Mouse (Mus musculus) hindbrain, embryonic 16.5 days (tissue): ENCODE data around the gene Antxr1. TPM values are rescaled to one million over a fixed set of nuclear protein-coding genes. Genes with fewer than 3 reads are reported as not detected.

Experiments used
- ATAC-seq: fragments of 200-750 bp; cut with Nextera tagmentation; 2 replicates; pipeline ENCODE4 v1.8.0; 2017; ENCODE audit warnings: moderate TSS enrichment, moderate library complexity
- H3K27ac ChIP-seq: fragments of 300-500 bp; sonication (generic); 2 replicates; pipeline ENCODE4 v1.5.1; 2014; ENCODE audit warnings: low read depth, mild to moderate bottlenecking, control low read depth, low read length, moderate library complexity
- H3K27me3 ChIP-seq: fragments of 300-500 bp; sonication (generic); replicated peaks from 2 replicates; pipeline ENCODE4 v1.6.1; 2014; ENCODE audit warnings: low read length; ENCODE audit not compliant: control insufficient read depth, insufficient read depth
- H3K36me3 ChIP-seq: fragments of 300-500 bp; sonication (generic); 2 replicates; pipeline ENCODE4 v1.6.1; 2014; ENCODE audit warnings: mild to moderate bottlenecking, low read length, moderate library complexity, mixed read lengths; ENCODE audit not compliant: control insufficient read depth, insufficient read depth
- H3K4me1 ChIP-seq: fragments of 300-500 bp; sonication (generic); 2 replicates; pipeline ENCODE4 v1.6.1; 2014; ENCODE audit warnings: low read depth, low read length; ENCODE audit not compliant: control insufficient read depth, insufficient read depth
- H3K4me2 ChIP-seq: fragments of 300-500 bp; sonication (generic); 2 replicates; pipeline ENCODE4 v1.6.1; 2014; ENCODE audit warnings: mild to moderate bottlenecking, low read length, control low read depth, moderate library complexity
- H3K4me3 ChIP-seq: fragments of 300-500 bp; sonication (generic); 2 replicates; pipeline ENCODE4 v1.5.1; 2014; ENCODE audit warnings: mild to moderate bottlenecking, low read length, control low read depth, moderate library complexity
- H3K9ac ChIP-seq: fragments of 300-500 bp; sonication (generic); 2 replicates; pipeline ENCODE4 v1.6.1; 2014; ENCODE audit warnings: low read depth, mild to moderate bottlenecking, control low read depth, low read length, moderate library complexity
- H3K9me3 ChIP-seq: fragments of 300-500 bp; sonication (generic); 2 replicates; pipeline ENCODE4 v1.6.1; 2014; ENCODE audit warnings: mild to moderate bottlenecking, low read length, moderate library complexity; ENCODE audit not compliant: control insufficient read depth
- WGBS: fragments of 180-500 bp; shearing (Covaris S2); extraction: QIAGEN DNeasy Blood & Tissue Kit; methylation state at CpG from one replicate; pipeline ENCODE4 v1.1.7; 2014; 5-methylcytosine and 5-hydroxymethylcytosine counted together
- polyA plus RNA-seq: library from polyadenylated mRNA; unstranded; fragments of >200 nt; fragmentation: Nextera tagmentation; extraction: Ambion mirVana; gene quantifications from 2 replicates; pipeline ENCODE4 v1.2.1, GENCODE M21; 2015

Antxr1 gene
- polyA plus RNA-seq, 1 experiment from 2014 or later, result 5.3 TPM

DNA sequence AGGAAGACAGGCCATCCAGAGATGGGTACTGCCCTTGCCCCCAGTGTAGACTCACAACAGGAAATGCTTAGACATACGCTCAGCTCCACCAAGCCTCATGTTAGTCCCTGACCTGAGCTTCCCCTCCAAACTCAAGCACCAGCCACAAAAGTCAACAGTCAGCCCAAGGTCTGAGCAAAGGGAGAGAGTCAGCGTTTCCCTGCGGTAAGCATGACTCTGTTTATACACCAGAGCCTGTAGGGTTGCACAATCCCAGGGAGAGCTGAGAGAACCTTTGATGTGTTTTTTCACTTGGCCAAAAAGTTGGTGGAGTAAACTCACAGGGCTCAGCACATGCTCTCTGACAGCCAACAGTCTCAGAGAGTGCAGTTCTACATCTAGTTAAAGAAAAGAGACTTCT is 145.9 kb downstream of the Antxr1 start:
- ATAC-seq, result no peak

DNA sequence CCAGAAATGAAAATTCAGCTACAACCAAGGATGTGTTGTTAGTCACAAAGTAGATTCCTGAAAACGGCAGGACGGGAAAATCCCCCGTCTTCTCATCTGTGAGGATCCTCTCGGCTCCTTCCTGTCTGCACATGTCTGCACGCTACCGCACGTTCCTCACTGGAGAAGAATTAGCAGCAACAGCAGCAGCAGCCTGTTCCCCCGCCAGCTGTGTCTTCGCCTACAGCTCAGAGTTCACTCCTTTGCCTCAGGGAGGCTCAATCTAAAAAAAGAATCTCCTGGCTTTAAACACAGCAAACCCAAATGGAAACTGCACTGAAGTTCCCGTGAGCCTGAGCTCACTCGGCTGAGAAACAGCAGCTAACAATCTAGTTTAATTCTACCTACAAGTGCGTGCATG is 148.6 kb downstream of the Antxr1 start:
- 64% methylated on average over 12 of the region's 12 CpGs for WGBS
- H3K4me3 ChIP-seq, result no peak overlapping the region
- H3K27me3 ChIP-seq, result no peaks in the 10 kb centered on the region
- ATAC-seq, result peak; percentile 63; the same call in 1 of the 2 replicates
- peak overlapping the region; percentile 20; the same call in 1 of the 2 replicates for H3K27ac ChIP-seq
- no peaks in the 10 kb centered on the region; the same call in 1 of the 2 replicates for H3K4me1 ChIP-seq
- no peak overlapping the region; the same call in 1 of the 2 replicates for H3K4me2 ChIP-seq
- no peak overlapping the region for H3K9ac ChIP-seq
- no peaks in the 10 kb centered on the region for H3K36me3 ChIP-seq
- H3K9me3 ChIP-seq, result no peaks in the 10 kb centered on the region

More for the DNA sequence above, 145.9 kb downstream of the Antxr1 start:
- Histone ChIP-seq H3K27ac (no peak overlapping the region), H3K27me3 (no peaks in the 10 kb centered on the region), H3K9me3 (no peaks in the 10 kb centered on the region), H3K4me2 (no peak overlapping the region), H3K9ac (no peak overlapping the region), H3K36me3 (no peaks in the 10 kb centered on the region), H3K4me3 (no peak overlapping the region), H3K4me1 (no peaks in the 10 kb centered on the region; the same call in 1 of the 2 replicates)
- 75% methylated on average over 3 of the region's 3 CpGs for WGBS

DNA sequence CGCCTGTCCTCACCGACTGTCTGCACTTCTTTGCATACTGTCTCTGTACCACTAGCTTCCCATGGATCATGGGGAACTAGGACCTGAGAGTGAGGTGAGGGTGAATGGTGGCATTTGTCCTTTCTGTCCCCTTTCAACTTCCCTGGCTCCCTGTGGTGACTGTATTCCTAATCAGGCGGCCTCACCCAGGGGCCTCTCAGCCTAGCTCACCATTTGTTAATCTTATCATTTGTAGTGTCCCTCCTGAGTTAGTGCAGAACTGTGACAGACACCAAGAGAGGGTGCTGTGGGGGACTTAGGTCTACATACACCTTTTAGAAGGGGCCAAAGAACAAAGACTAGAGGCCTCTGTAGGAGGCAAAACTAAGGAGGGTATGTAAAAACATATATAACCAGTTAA is 151.2 kb downstream of the Antxr1 start:
- no peak for ATAC-seq
- Histone ChIP-seq H3K9ac (no peak overlapping the region), H3K36me3 (no peaks in the 10 kb centered on the region), H3K9me3 (no peaks in the 10 kb centered on the region), H3K27ac (no peak overlapping the region), H3K4me3 (no peak overlapping the region), H3K27me3 (no peaks in the 10 kb centered on the region), H3K4me2 (no peak overlapping the region), H3K4me1 (no peaks in the 10 kb centered on the region; the same call in 1 of the 2 replicates)
- WGBS, result 72% methylated on average over 3 of the region's 3 CpGs

DNA sequence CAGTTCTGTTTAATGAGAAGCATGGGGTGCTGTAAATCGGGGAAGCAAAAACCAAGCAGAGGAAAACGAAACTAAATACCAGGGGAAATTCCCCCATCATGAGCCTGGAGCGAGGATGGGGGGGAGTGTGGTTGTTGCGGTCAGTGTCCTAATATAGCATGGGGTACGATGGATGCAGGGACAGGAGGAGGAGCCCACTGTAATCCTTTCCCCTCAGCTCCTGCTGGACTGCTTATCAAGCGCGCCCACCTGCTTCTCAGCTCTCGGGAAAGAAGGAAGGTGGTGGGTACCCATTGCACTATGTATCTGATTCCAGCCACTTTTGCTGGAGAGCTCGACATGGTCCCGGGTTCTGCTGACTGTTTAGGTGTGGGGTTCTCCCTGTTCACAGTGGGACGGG is 151.6 kb downstream of the Antxr1 start:
- 88% methylated on average over 11 of the region's 11 CpGs for WGBS
- Histone ChIP-seq H3K27ac (no peak overlapping the region), H3K36me3 (no peaks in the 10 kb centered on the region), H3K4me3 (no peak overlapping the region), H3K27me3 (no peaks in the 10 kb centered on the region), H3K9ac (no peak overlapping the region), H3K9me3 (no peaks in the 10 kb centered on the region), H3K4me1 (no peaks in the 10 kb centered on the region; the same call in 1 of the 2 replicates), H3K4me2 (no peak overlapping the region)
- ATAC-seq, result no peak

DNA sequence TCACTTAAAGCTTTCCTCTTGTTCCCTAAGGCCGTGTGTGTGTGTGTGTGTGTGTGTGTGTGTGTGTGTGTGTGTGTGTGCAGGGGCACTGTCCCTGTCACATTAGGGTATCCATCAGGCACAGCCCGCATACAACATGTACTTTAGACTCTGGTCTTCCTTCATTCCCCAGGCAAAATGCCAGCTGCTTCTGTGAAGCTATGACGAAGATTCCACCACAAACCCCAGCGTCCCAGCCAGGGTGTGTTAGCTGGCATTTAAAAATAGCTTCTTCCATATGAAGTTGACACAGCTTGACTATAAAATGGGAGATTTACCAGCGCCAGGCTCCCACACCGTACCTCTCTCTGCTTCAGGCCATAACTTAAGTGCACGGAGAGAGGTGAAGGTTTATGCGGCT is 152.5 kb downstream of the Antxr1 start:
- WGBS, result 62% methylated on average over 8 of the region's 8 CpGs
- Histone ChIP-seq H3K4me3 (no peak overlapping the region), H3K4me1 (no peaks in the 10 kb centered on the region; the same call in 1 of the 2 replicates), H3K4me2 (no peak overlapping the region), H3K27ac (no peak overlapping the region), H3K36me3 (no peaks in the 10 kb centered on the region), H3K27me3 (no peaks in the 10 kb centered on the region), H3K9me3 (no peaks in the 10 kb centered on the region), H3K9ac (no peak overlapping the region)
- no peak for ATAC-seq

DNA sequence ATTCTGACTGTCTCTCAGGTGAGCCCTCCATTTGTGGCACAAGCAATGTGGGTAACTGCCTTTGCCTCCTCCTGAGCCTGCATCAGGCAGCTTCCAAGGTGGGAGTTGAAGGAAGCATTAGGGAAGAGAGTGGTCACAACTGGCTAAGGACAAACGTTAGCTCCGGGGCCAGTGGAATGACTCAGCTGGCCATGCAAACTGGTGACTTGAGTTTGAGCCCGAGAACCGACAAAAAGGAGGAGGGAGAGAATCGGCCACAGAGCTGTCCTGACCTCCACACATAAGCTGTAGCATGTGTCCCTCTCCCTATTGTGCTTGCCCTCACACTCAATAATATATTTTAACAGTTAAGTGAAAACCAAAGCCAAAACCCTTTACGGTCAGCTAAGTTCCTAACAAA is 152.9 kb downstream of the Antxr1 start:
- Histone ChIP-seq H3K4me3 (no peak overlapping the region), H3K27me3 (no peaks in the 10 kb centered on the region), H3K4me1 (no peaks in the 10 kb centered on the region; the same call in 1 of the 2 replicates), H3K4me2 (no peak overlapping the region), H3K9ac (no peak overlapping the region), H3K27ac (no peak overlapping the region), H3K36me3 (no peaks in the 10 kb centered on the region), H3K9me3 (no peaks in the 10 kb centered on the region)
- ATAC-seq, result no peak
- WGBS, result 86% methylated on average over 6 of the region's 6 CpGs

DNA sequence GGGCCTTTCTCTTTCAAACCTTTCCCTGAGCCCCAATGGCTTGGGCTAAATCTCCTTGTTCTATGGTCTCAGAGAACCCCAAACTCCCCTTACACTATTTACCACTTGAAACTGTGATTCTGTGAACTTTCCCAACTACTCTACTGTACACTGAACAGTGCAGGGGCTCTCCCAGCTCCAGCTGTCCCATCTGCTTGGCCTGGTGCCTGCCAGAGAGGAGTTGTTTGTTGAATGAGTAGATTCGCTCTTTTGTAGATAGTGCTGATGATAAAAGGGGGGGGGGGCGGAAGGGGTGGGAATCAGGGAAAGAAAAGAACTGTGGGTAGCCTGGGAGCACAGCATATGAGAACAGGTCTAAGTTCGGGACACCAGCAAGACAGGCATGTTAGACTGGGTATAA is 164.2 kb downstream of the Antxr1 start:
- WGBS, result 77% methylated on average over 3 of the region's 3 CpGs
- no peak for ATAC-seq
- Histone ChIP-seq H3K9me3 (no peaks in the 10 kb centered on the region), H3K36me3 (no peaks in the 10 kb centered on the region), H3K9ac (no peak overlapping the region), H3K4me3 (no peak overlapping the region), H3K27me3 (no peaks in the 10 kb centered on the region), H3K4me2 (no peak overlapping the region), H3K4me1 (peaks cover 6% of the 10 kb centered on the region), H3K27ac (no peak overlapping the region)

DNA sequence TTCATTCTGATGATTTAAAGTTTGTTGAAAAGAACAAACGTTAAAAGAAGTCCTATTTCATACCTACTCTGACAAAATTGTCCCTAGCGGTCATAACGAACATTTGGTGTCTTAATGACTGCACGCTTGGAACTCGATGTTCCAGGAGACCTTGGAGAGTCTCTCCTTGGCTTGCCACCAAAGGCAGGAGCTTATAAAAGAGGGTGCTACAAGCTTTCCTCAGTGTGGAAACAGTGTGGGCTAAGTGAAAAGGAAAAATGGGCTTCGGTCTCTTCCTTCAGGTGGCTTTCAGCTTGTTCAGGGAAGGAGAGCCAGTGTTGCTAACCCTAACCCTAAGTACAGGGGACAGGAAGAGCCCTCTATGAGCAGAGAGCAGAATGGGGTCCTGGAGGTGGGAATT is 164.7 kb downstream of the Antxr1 start:
- Histone ChIP-seq H3K27me3 (no peaks in the 10 kb centered on the region), H3K9ac (no peak overlapping the region), H3K4me1 (peaks cover 12% of the 10 kb centered on the region), H3K36me3 (no peaks in the 10 kb centered on the region), H3K9me3 (no peaks in the 10 kb centered on the region), H3K4me2 (no peak overlapping the region), H3K4me3 (no peak overlapping the region), H3K27ac (no peak overlapping the region)
- ATAC-seq, result no peak
- 93% methylated on average over 6 of the region's 6 CpGs for WGBS

DNA sequence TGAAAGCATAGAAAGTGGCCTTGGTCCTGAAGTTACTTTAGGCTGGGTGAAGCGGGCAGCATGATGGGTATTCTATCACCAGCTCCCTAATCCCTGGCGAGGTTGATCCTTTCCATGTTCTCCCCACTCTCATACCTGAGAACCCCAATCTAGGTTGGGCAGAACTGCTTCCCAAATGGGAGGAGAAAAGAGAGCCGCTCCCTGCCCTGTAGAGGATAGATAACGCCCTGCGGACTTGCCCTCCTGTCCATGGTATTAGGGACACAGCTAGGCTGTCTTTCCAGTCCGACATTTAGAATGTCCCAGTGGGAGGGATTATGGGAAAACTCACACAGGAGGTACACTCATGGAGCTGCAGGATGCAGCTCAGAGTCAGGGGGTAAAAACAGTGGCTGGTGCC is 165.3 kb downstream of the Antxr1 start:
- Histone ChIP-seq H3K9ac (no peak overlapping the region), H3K36me3 (no peaks in the 10 kb centered on the region), H3K27me3 (no peaks in the 10 kb centered on the region), H3K4me2 (no peak overlapping the region), H3K4me1 (peaks cover 15% of the 10 kb centered on the region), H3K4me3 (no peak overlapping the region), H3K9me3 (no peaks in the 10 kb centered on the region), H3K27ac (no peak overlapping the region)
- ATAC-seq, result no peak
- WGBS, result 91% methylated on average over 6 of the region's 6 CpGs

DNA sequence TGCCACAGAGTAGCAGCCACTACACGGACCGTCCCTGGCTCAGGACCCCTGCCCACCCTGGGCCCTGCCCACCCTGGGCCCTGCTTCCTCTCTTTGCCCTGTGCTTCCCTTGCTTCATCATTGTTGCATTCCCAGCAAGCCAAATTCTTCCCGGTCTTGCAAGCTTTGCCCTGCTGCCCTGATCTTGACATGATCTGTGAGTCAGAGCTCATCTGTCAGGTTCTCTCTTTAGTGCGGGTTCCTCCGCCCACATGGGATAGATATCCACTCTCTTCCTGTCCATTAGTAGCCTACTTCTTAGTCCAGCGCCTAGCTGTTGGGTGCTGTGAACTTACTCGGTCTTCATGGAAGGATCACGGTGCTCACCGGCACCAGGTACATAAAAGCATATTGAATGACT is 167.6 kb downstream of the Antxr1 start:
- Histone ChIP-seq H3K36me3 (no peaks in the 10 kb centered on the region), H3K9me3 (no peaks in the 10 kb centered on the region), H3K27ac (no peak overlapping the region), H3K4me1 (peaks cover 15% of the 10 kb centered on the region), H3K4me3 (no peak overlapping the region), H3K4me2 (no peak overlapping the region), H3K9ac (no peak overlapping the region), H3K27me3 (no peaks in the 10 kb centered on the region)
- 94% methylated on average over 9 of the region's 9 CpGs for WGBS
- ATAC-seq, result no peak
